Mouse (Mus musculus): ENCODE data around the gene 1700010B08Rik.

GRCm38 (mm10) chr2:173710193-173710592, 9.0 kb upstream of the 1700010B08Rik start:
- TF ChIP-seq CTCF (IDR thresholded peaks at IDR 0.05; ENCODE audit: low read depth) (no peak), EP300 (IDR thresholded peaks at IDR 0.05; ENCODE audit: low read depth) (no peak)
